Mouse (Mus musculus): Measurements from ENCODE around the gene Tctex1d2.
"Not testable (repeated sequence)": the region's sequence is repeated elsewhere in the genome, so short reads cannot be mapped to it uniquely, and the experiment has no call there.

Gene Tctex1d2

GRCm38 (mm10) chr16:32431926-32432325 is 12.4 kb downstream of the Tctex1d2 start:
- no peak for DNase-seq (ENCODE audit: low spot score in 2 of 2)

GRCm38 (mm10) chr16:32433138-32433537 is 13.6 kb downstream of the Tctex1d2 start:
- no peak for DNase-seq (ENCODE audit: low spot score in 2 of 2)

GRCm38 (mm10) chr16:32434066-32434465 is 14.6 kb downstream of the Tctex1d2 start:
- DNase-seq (ENCODE audit: low spot score in 2 of 2), result no peak

GRCm38 (mm10) chr16:32434691-32435090 is 15.2 kb downstream of the Tctex1d2 start:
- no peak for DNase-seq (ENCODE audit: low spot score in 2 of 2)

GRCm38 (mm10) chr16:32436657-32437056 is 17.2 kb downstream of the Tctex1d2 start:
- no peak for DNase-seq (ENCODE audit: low spot score in 2 of 2)

- no peak for DNase-seq (ENCODE audit: low spot score in 2 of 2)
These were observed 17.8 kb downstream of the Tctex1d2 start for GRCm38 (mm10) chr16:32437266-32437665.

GRCm38 (mm10) chr16:32441432-32441831 is 21.9 kb downstream of the Tctex1d2 start:
- no peak for DNase-seq (ENCODE audit: low spot score in 2 of 2)

- DNase-seq (ENCODE audit: low spot score in 2 of 2), result not testable (repeated sequence)
These were observed 25.1 kb downstream of the Tctex1d2 start for GRCm38 (mm10) chr16:32444615-32445014.

- DNase-seq (ENCODE audit: low spot score in 2 of 2), result no peak
These were observed 26.1 kb downstream of the Tctex1d2 start for GRCm38 (mm10) chr16:32445558-32445957.

- DNase-seq (ENCODE audit: low spot score in 2 of 2), result no peak
These were observed 27.1 kb downstream of the Tctex1d2 start for GRCm38 (mm10) chr16:32446563-32447138.

GRCm38 (mm10) chr16:32449665-32450064 is 30.2 kb downstream of the Tctex1d2 start:
- no peak for DNase-seq (ENCODE audit: low spot score in 2 of 2)

- DNase-seq (ENCODE audit: low spot score in 2 of 2), result no peak
These were observed 30.6 kb downstream of the Tctex1d2 start for GRCm38 (mm10) chr16:32450133-32450532.

GRCm38 (mm10) chr16:32453102-32453501 is 33.6 kb downstream of the Tctex1d2 start:
- DNase-seq (ENCODE audit: low spot score in 2 of 2), result no peak

GRCm38 (mm10) chr16:32454646-32455045 is 35.1 kb downstream of the Tctex1d2 start:
- no peak for DNase-seq (ENCODE audit: low spot score in 2 of 2)

- no peak for DNase-seq (ENCODE audit: low spot score in 2 of 2)
These were observed 36.6 kb downstream of the Tctex1d2 start for GRCm38 (mm10) chr16:32456086-32456485.

GRCm38 (mm10) chr16:32456761-32457160 is 37.3 kb downstream of the Tctex1d2 start:
- DNase-seq (ENCODE audit: low spot score in 2 of 2), result no peak

GRCm38 (mm10) chr16:32457589-32458386 is 38.3 kb downstream of the Tctex1d2 start:
- DNase-seq (ENCODE audit: low spot score in 2 of 2), result no peak

GRCm38 (mm10) chr16:32460518-32460917 is 41.0 kb downstream of the Tctex1d2 start:
- no peak for DNase-seq (ENCODE audit: low spot score in 2 of 2)

- DNase-seq (ENCODE audit: low spot score in 2 of 2), result no peak
These were observed 42.2 kb downstream of the Tctex1d2 start for GRCm38 (mm10) chr16:32461713-32462112.

- DNase-seq (ENCODE audit: low spot score in 2 of 2), result no peak
These were observed 43.4 kb downstream of the Tctex1d2 start for GRCm38 (mm10) chr16:32462950-32463349.

- no peak for DNase-seq (ENCODE audit: low spot score in 2 of 2)
These were observed 43.9 kb downstream of the Tctex1d2 start for GRCm38 (mm10) chr16:32463426-32463825.

- DNase-seq (ENCODE audit: low spot score in 2 of 2), result no peak
These were observed 45.4 kb downstream of the Tctex1d2 start for GRCm38 (mm10) chr16:32464908-32465307.

GRCm38 (mm10) chr16:32468488-32468887 is 49.0 kb downstream of the Tctex1d2 start:
- DNase-seq (ENCODE audit: low spot score in 2 of 2), result no peak

Data from right cerebral cortex, postnatal 36 days (tissue).